Mouse (Mus musculus) megakaryocyte-erythroid progenitor cell, adult 5-6 weeks (primary cell): ENCODE data around the gene Vmn2r121. TPM values are rescaled to one million over a fixed set of nuclear protein-coding genes. Genes with fewer than 3 reads are reported as not detected.

Experiments used
- ATAC-seq: replicated peaks from 2 replicates; pipeline ENCODE4 v1.8.0; 2016; ENCODE audit warnings: mild to moderate bottlenecking, inconsistent platforms; ENCODE audit not compliant: severe bottlenecking, poor library complexity, low FRiP score, low TSS enrichment
- total RNA-seq, 2 experiments: library from RNA; stranded (forward) in 1 of 2; stranded (reverse) in 1 of 2; fragments of 200-1000, 215-1000 nt in 1 of 2; fragments of >200 nt in 1 of 2; fragmentation: Nextera tagmentation in 1 of 2; gene quantifications; 2 replicates each; pipeline ENCODE4 v1.2.3; 2014 to 2017

Gene Vmn2r121
- not detected in 2 replicates for total RNA-seq (2014; fragmentation: Nextera tagmentation)
- total RNA-seq (2017), result not detected in 2 replicates

- ATAC-seq, result no peak
Observed at GRCm38 (mm10) chrX:124135852-124136251, at the start of gene Vmn2r121. Gene Vmn2r121 (minus strand): TSS chrX:124135952.
